Mouse (Mus musculus): Measurements from ENCODE around the gene Arfgap2. TPM values are rescaled to one million over a fixed set of nuclear protein-coding genes. Genes with fewer than 3 reads are reported as not detected.

The Arfgap2 gene
- polyA plus RNA-seq, 1 experiment from 2014 or later: 59.6 TPM

Other genes starting within 250 kb of the Arfgap2 start
- 0.97 and 1.1 TPM in 2 replicates for gene Rapsn, start 229.4 kb upstream of the Arfgap2 start, polyA plus RNA-seq (2014; fragmentation: Nextera tagmentation; extraction: Ambion mirVana)
- gene Psmc3, start 211.0 kb upstream of the Arfgap2 start, polyA plus RNA-seq (2014; fragmentation: Nextera tagmentation; extraction: Ambion mirVana): 237 and 243 TPM in 2 replicates
- 27.4 and 27.6 TPM in 2 replicates for gene Slc39a13, start 194.6 kb upstream of the Arfgap2 start, polyA plus RNA-seq (2014; fragmentation: Nextera tagmentation; extraction: Ambion mirVana)
- gene Spi1, start 182.6 kb upstream of the Arfgap2 start, polyA plus RNA-seq (2014; fragmentation: Nextera tagmentation; extraction: Ambion mirVana): 4.1 and 4.3 TPM in 2 replicates
- not detected in 2 replicates for gene Mybpc3, start 146.8 kb upstream of the Arfgap2 start, polyA plus RNA-seq (2014; fragmentation: Nextera tagmentation; extraction: Ambion mirVana)
- 51.6 and 58.4 TPM in 2 replicates for gene Madd, start 81.1 kb upstream of the Arfgap2 start, polyA plus RNA-seq (2014; fragmentation: Nextera tagmentation; extraction: Ambion mirVana)
- 1.5 and 2.8 TPM in 2 replicates for gene Nr1h3, start 62.1 kb upstream of the Arfgap2 start, polyA plus RNA-seq (2014; fragmentation: Nextera tagmentation; extraction: Ambion mirVana)
- gene Acp2, start 62.1 kb upstream of the Arfgap2 start, polyA plus RNA-seq (2014; fragmentation: Nextera tagmentation; extraction: Ambion mirVana): 40.9 and 49.8 TPM in 2 replicates
- gene Ddb2, start 28.0 kb upstream of the Arfgap2 start, polyA plus RNA-seq (2014; fragmentation: Nextera tagmentation; extraction: Ambion mirVana): 9.4 and 11.4 TPM in 2 replicates
- 12.9 and 13.5 TPM in 2 replicates for gene Pacsin3, start 9.0 kb upstream of the Arfgap2 start, polyA plus RNA-seq (2014; fragmentation: Nextera tagmentation; extraction: Ambion mirVana)
- 143 and 155 TPM in 2 replicates for gene 1110051M20Rik, start 179.7 kb downstream of the Arfgap2 start, polyA plus RNA-seq (2014; fragmentation: Nextera tagmentation; extraction: Ambion mirVana)
- gene Lrp4, start 192.5 kb downstream of the Arfgap2 start, polyA plus RNA-seq (2014; fragmentation: Nextera tagmentation; extraction: Ambion mirVana): 4.1 and 4.5 TPM in 2 replicates